Mouse (Mus musculus) lung, adult 2 months (tissue): Measurements from ENCODE around the gene Slc39a3. TPM values are rescaled to one million over a fixed set of nuclear protein-coding genes. Genes with fewer than 3 reads are reported as not detected.

Experiments
- DNase-seq: peaks from one replicate; pipeline ENCODE4 v3.0.0; 2022
- H3K4me1 ChIP-seq: fragments of 200-500 bp; 2 replicates; pipeline ENCODE4 v1.6.1; 2011; ENCODE audit warnings: low read length; ENCODE audit not compliant: control insufficient read depth, insufficient read depth
- H3K4me3 ChIP-seq: fragments of 200-500 bp; replicated peaks from 2 replicates; pipeline ENCODE3; 2011; ENCODE audit warnings: low read depth, mild to moderate bottlenecking, control low read depth, low read length; ENCODE audit errors: extremely low read depth
- CTCF ChIP-seq: fragments of 200-500 bp; IDR thresholded peaks from 2 replicates; pipeline ENCODE4 v1.5.1; 2011; ENCODE audit warnings: mild to moderate bottlenecking, low read length, control low read depth; ENCODE audit not compliant: insufficient read depth
- POLR2A ChIP-seq: fragments of 200-500 bp; IDR thresholded peaks from 2 replicates; pipeline ENCODE4 v1.6.1; 2011; ENCODE audit warnings: low read depth, mild to moderate bottlenecking, control low read depth, low read length, borderline replicate concordance; ENCODE audit errors: extremely low read depth
- WGBS: fragments of 180-500 bp; shearing (Covaris S2); methylation state at CpG from one replicate; pipeline ENCODE4 v1.1.7; 2018; 5-methylcytosine and 5-hydroxymethylcytosine counted together
- polyA plus RNA-seq: library from polyadenylated mRNA; depleted of rRNA; stranded (reverse); fragments of >200 nt; gene quantifications from 2 replicates; pipeline ENCODE4 v1.2.3, GENCODE M21; 2012

Gene Slc39a3
- polyA plus RNA-seq, 1 experiment = 44.2 TPM

DNA sequence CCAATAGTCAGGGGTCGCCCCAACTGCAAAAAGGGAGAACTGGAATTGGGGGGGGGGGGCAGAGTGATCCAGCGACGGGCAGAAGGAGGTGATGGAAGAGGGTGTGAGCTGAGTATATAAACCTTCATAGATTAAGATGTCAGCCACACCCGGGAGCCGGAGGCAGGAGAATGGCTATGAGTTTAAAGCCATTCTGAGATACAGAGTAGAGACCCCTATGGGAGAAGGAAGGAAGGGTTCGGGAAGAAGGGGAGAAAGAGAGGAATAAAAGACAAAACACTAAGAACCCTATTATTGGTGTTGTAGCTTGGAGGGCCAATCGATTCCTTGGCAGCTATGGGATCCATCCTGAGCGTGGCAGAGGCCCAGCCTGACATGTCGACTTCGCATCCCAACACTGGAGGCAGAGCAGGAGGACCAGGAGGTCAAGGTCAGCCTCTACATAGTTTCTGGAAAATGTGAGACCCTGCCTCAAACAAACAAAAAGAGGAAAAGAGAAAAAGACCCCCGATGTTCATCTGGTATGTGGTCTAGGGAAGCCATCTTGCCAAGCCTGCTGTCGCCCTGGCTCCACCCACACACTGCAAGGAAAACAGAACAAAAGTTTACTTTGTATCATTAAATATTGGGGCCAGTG is 11.5 kb downstream of the Slc39a3 start, which contains the start of gene Diras1:
Gene Diras1, minus strand, starts transcription at position 24 of the 637 bp plus-strand sequence.
- no peak for DNase-seq
- Histone ChIP-seq H3K4me3 (no peak within 1 kb of the TSS), H3K4me1 (no peaks in the 10 kb centered on the region)
- WGBS = 44% methylated on average over 12 of the region's 12 CpGs
- TF ChIP-seq CTCF (no peak), POLR2A (no peak)

DNA sequence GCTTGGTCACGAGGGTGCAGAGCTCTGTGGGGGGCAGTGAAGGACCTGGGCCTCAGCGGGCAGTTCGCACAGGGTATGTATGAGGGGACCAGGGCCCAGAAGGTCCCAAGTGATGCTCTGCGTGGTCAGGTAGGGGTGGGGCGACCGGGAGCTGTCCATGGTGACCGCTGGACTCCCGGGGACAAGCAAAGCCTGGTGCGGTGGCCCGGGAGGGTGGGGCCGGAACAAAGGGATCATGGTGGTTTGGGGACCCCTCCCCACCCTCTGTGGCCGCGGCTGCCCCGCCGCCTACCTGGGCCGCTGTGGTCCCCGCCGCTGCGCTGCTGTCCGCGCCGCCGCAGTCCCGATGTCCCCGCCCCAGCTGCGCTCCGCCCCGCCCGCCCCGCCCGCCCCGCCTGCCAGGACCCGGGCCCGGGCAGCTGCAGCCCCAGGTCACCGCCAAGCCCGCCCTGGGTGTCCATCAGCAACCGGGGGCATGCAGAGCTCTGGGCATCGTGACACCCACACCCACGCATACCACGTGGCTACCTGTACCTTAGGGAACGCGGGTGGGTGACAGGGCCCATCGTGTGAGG is 12.1 kb downstream of the Slc39a3 start:
- 2% methylated on average over 42 of the region's 43 CpGs for WGBS
- Histone ChIP-seq H3K4me1 (no peaks in the 10 kb centered on the region), H3K4me3 (no peak overlapping the region)
- no peak for DNase-seq
- TF ChIP-seq CTCF (no peak), POLR2A (no peak)

DNA sequence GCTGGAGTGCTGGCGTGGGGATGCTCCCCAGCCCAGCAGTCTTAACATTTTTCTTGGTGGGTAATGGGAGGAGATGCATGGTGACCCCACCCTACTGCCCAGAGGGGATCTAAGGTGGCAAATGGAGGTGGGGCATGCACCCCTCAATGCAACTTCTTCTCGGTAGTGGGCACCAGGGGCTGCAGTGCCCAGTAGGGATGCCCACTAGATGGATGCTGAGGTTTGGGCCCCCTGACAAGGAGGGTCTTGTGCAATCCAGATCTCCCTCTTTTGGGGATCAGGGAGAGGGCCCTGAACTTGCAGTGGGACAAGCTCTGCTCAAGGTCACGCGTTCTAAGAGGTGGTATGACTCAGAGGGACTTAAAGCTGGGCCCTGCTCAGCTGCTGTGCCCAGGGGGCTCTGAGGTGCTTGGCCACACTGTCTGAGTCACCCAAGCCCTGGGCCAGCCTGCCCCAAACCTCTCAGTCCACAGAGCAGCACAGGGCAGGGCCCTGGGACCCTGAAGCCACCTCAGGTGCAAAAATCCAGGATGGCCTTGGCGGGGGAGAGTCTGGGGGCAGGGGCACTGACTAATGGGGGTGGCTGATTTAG is 12.8 kb downstream of the Slc39a3 start:
- WGBS = 64% methylated on average over 5 of the region's 5 CpGs

DNA sequence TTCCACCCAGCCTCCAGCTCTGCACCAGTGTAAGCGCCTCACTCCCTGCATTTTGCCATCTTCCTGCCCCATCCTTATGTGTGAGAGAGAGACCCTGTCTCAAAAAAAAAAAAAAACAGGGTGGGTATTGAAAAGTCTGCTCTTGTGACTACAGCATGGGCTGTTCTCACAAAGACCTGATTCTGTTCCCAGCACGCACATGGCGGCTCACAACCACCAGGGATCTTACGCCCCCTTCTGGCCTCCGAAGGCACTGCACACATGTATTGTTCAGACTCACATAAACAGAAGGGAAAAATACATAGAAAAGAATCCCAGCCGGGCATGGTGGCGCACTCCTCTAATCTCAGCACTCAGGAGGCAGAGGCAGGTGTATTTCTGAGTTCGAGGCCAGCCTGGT is 14.5 kb downstream of the Slc39a3 start:
- Histone ChIP-seq H3K4me3 (no peak overlapping the region), H3K4me1 (no peaks in the 10 kb centered on the region)
- no peak for DNase-seq
- WGBS = 63% methylated on average over 8 of the region's 8 CpGs
- TF ChIP-seq CTCF (0 out of 2 replicates have a peak, but pooled peaks have one; percentile 8), POLR2A (no peak)

More for the DNA sequence above, 12.8 kb downstream of the Slc39a3 start:
- Histone ChIP-seq H3K4me3 (no peak overlapping the region), H3K4me1 (no peaks in the 10 kb centered on the region)
- no peak for TF ChIP-seq CTCF
- TF ChIP-seq POLR2A = no peak
- DNase-seq = no peak

DNA sequence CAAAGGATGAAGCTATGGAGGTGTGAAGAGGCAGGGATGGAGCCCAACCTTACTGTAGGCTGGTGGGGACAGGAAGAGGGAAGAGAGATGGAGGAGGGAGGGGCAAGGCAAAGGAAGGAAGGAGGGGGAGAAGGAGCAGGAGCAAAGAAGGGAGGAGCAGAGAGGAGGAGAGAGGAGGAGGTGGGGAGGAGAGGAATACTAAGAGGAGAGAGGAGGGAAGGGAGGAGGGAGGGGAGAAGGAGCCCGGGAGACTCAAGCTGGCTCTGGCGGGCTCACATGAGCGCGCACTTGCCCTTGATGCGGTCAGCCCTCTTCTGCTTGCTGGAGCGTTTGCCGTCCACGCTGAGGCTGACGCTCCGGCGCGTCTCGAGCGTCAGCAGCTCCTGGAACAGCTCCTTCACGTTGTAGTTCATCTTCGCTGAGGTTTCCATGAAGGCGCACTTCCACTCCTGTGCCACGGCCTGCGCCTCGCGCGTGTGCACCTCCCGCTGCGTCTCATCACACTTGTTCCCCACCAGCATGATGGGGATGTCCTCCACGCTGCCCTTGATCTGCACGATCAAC is 15.6 kb downstream of the Slc39a3 start:
- no peak overlapping the region for H3K4me3 ChIP-seq
- 9% methylated on average over 26 of the region's 26 CpGs for WGBS
- no peaks in the 10 kb centered on the region for H3K4me1 ChIP-seq
- DNase-seq = no peak
- TF ChIP-seq CTCF = no peak
- no peak for TF ChIP-seq POLR2A

DNA sequence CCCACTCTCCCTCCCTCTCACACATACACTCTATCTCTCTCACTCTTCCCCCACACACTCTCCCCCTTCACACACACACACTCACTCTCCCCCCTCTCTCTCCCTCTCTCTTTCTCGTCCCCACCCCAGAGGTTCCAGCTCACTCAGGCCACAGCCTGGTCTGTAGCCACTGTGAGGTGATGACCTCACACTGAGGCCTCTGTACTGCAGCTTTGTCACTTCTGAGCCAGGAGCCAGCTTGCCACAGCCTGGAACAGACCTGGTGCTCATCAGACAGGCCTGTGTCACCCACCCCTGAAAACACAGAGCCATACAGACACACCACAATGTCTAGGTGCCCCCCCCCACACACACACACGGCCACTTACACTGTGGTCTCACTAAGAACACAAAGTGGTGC is 17.0 kb downstream of the Slc39a3 start:
- WGBS = 45% methylated on average over 2 of the region's 2 CpGs
- no peaks in the 10 kb centered on the region for H3K4me1 ChIP-seq
- DNase-seq = no peak
- no peak overlapping the region for H3K4me3 ChIP-seq
- TF ChIP-seq CTCF = no peak
- no peak for TF ChIP-seq POLR2A

DNA sequence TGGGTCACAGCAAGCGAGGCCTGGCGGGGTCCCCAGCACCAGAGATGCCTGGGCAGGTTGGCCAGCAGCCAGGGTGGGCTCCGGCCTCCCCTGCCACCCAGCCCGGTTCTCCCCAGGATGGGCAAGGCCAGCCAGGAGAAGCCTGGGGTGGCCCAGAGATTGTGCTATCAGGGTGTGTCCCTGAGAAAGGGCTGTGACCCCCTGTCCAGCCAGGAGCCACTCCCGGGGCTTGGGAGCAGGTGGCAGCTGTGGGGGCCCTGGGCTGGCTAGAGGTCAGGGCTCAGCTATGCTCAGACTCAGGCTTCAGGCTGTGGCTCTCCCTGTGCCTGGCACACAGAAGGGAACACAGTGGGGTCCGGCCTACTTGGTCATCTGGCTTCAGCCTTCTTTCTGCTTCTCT is 17.5 kb downstream of the Slc39a3 start:
- 67% methylated on average over 6 of the region's 6 CpGs for WGBS
- no peak for DNase-seq
- Histone ChIP-seq H3K4me1 (no peaks in the 10 kb centered on the region), H3K4me3 (no peak overlapping the region)
- TF ChIP-seq POLR2A = no peak
- no peak for TF ChIP-seq CTCF

DNA sequence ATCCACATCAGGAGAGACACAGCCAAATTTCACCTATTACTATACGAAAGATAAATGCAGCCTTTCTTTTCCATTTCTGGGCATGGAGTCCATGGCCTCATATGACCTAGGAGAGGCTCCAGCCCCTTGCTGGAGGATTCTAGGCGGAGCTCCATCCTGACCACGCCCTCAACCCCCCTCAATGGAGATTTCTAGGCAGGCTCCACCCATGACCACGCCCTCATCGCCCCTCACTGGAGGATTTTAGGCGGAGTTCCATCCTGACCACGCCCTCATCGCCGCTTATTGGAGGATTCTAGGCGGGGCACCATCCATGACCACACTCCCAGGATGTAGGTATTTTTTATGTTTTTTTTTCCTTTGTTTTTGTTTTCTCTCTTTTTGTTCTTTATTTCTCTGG is 18.9 kb downstream of the Slc39a3 start:
- H3K4me1 ChIP-seq = no peaks in the 10 kb centered on the region
- H3K4me3 ChIP-seq = no peak overlapping the region
- TF ChIP-seq POLR2A = no peak
- TF ChIP-seq CTCF = no peak
- 38% methylated on average over 10 of the region's 10 CpGs for WGBS
- no peak for DNase-seq

DNA sequence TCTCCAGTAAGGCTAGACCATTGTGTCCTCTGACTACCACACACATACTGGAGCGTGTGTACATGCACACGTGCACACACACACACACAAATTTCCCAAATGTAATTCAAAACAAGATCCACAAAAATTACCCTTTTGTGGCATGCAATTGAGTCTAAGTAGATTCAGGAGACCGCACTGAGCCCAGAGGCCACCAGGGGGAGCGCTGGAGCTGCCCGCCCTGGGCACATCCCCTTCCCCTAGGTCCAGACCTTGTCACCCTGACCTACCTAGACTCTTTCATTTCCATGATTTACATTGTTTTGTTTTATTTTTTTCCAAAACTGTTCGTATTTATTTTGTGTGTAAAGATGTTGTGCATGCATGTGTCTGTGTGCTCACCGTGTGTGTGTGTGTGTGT is 20.6 kb downstream of the Slc39a3 start:
- Histone ChIP-seq H3K4me3 (no peak overlapping the region), H3K4me1 (no peaks in the 10 kb centered on the region)
- peak; percentile 65 for DNase-seq
- 8% methylated on average over 7 of the region's 7 CpGs for WGBS
- TF ChIP-seq CTCF (peak; percentile 80), POLR2A (no peak)

DNA sequence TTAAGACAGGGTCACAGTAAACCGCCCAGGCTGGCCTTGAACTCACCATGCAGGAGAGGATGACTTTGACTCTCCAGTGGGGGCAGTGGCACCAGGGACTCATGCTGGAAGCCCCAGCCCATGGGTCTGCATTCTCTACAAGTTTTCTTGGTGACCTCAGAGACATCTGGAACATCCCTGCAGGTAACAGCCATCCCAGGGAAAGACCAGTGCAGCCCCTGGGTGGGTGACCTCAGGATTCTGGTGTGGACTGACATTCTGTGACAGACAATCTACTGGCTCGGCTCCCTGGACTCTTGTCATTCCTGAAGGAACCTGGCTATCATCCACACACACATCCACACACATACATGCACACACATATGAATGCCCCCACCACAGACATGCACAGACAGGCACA is 21.6 kb downstream of the Slc39a3 start:
- TF ChIP-seq CTCF = no peak
- Histone ChIP-seq H3K4me3 (no peak overlapping the region), H3K4me1 (no peaks in the 10 kb centered on the region)
- DNase-seq = no peak
- WGBS = 85% methylated on average over 2 of the region's 2 CpGs
